Mouse (Mus musculus): Measurements from ENCODE around the gene Pm20d1. TPM values are rescaled to one million over a fixed set of nuclear protein-coding genes. Genes with fewer than 3 reads are reported as not detected.
A peak's percentile ranks its signal among the peaks of the same experiment; 100 is the strongest.

The Pm20d1 gene
- polyA plus RNA-seq, 1 experiment, result 1.3 TPM

DNA sequence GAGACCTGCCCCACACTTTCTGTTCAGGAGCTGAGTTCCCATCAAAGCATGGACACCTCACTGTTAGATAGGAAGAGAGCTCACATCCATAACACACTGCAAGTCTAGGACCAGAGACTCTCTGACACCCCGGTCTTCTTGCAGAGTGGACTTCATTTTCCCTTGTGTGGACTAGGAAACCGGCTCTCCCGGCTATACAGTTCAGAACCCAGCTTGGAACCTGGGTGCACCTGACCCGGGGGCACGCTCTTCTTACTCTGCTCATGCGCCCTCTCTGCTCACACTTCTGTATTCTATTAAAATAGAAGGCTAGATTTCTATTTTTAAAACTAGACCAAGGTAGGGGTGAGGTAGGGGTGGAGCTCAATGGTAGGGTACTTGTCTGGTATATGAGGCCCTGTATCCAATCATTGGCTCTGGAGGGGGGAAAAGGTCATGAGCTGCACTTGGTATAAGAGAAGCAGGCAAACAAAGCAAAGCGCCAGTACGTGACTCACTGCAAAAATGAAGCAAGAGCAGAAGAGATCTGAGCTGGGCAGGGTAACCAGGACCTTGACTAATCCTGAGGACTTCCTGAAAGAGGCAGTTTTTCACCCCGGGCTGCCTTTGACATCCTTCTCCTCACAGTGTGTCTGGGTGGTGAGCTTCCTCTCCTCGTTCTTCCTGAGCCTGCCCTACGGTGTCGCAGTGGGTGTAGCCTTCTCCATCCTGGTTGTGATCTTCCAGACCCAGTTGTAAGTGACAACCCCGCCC, 35.9 kb upstream of the Pm20d1 start:
- DNase-seq, result no peak
- Histone ChIP-seq H3K36me3 (ENCODE audit: control insufficient read depth, insufficient read depth, low read length) (no peaks in the 10 kb centered on the region), H3K27me3 (ENCODE audit: control insufficient read depth, insufficient read depth, low read length) (no peaks in the 10 kb centered on the region), H3K4me3 (ENCODE audit: control insufficient read depth, insufficient read depth, low read length) (no peak overlapping the region), H3K27ac (ENCODE audit: control insufficient read depth, insufficient read depth, low read length) (no peak overlapping the region), H3K4me1 (replicated peaks; ENCODE audit: control insufficient read depth, insufficient read depth, low read length) (no peaks in the 10 kb centered on the region)
- TF ChIP-seq POLR2A (IDR thresholded peaks at IDR 0.05; ENCODE audit: control insufficient read depth, extremely low read depth, insufficient read depth, low read length, poor library complexity) (no peak), CTCF (IDR thresholded peaks at IDR 0.05; ENCODE audit: borderline replicate concordance, control insufficient read depth, extremely low read depth, insufficient read depth, low read length, poor library complexity) (no peak)
- WGBS, result 69% methylated on average over 13 of the region's 13 CpGs

DNA sequence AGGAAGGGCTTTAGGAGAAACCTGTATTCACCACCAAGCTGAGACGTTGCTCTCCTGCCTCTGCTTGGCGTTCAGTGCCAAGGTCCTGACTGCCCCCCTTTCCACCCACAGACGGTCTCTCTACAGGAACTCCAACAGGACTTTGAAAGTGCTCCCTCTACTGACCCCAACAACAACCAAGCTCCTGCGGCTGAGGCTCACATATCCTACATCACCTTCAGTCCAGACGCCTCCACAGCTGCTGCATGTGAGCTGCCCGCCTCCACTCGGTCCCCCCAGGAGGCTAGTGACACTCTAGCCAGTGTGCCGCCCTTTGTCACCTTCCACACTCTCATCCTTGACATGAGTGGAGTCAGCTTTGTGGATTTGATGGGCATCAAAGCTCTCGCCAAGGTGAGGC, 33.5 kb upstream of the Pm20d1 start:
- no peak for DNase-seq
- Histone ChIP-seq H3K4me3 (ENCODE audit: control insufficient read depth, insufficient read depth, low read length) (no peak overlapping the region), H3K27ac (ENCODE audit: control insufficient read depth, insufficient read depth, low read length) (no peak overlapping the region), H3K36me3 (ENCODE audit: control insufficient read depth, insufficient read depth, low read length) (no peaks in the 10 kb centered on the region), H3K27me3 (ENCODE audit: control insufficient read depth, insufficient read depth, low read length) (no peaks in the 10 kb centered on the region), H3K4me1 (replicated peaks; ENCODE audit: control insufficient read depth, insufficient read depth, low read length) (no peaks in the 10 kb centered on the region)
- WGBS, result 55% methylated on average over 9 of the region's 9 CpGs
- no peak for TF ChIP-seq CTCF (IDR thresholded peaks at IDR 0.05; ENCODE audit: borderline replicate concordance, control insufficient read depth, extremely low read depth, insufficient read depth, low read length, poor library complexity)
- no peak for TF ChIP-seq POLR2A (IDR thresholded peaks at IDR 0.05; ENCODE audit: control insufficient read depth, extremely low read depth, insufficient read depth, low read length, poor library complexity)

DNA sequence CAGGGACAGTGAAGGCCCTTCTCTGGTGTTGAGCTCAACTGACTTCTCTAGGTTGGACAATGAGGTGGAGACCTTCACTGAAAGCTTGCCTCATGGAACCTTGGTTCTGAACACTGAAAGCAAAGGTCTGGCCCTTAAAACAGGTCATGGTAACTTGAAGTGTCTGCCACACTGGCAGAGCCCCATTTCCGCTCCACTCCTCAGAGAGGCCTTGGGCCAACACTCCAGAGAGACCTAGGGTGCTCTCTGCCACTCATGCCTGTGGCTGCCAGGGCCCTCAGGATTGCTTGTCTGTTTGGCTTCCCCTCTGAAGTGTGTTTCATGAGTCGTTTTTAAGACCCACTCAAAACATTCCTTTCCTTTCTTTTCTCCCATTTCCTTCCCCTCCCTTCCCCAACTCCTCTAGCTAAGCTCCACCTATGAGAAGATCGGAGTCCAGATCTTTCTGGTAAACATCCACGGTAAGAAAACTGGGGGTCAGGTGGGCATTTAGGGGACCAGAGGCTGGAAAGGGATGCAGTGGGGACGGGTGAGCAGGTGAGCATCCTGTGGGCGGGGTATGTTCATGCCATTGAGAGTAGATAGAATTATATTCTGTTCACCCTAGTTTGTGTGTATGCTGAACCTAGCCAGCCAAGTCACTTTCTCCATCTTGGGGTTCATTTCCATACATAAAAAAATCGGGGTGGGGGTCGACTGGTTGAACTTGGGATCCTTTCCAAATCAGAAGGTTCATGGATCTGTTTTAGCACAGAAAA, 32.4 kb upstream of the Pm20d1 start:
- Histone ChIP-seq H3K36me3 (ENCODE audit: control insufficient read depth, insufficient read depth, low read length) (no peaks in the 10 kb centered on the region), H3K27ac (ENCODE audit: control insufficient read depth, insufficient read depth, low read length) (no peak overlapping the region), H3K4me1 (replicated peaks; ENCODE audit: control insufficient read depth, insufficient read depth, low read length) (no peaks in the 10 kb centered on the region), H3K4me3 (ENCODE audit: control insufficient read depth, insufficient read depth, low read length) (no peak overlapping the region), H3K27me3 (ENCODE audit: control insufficient read depth, insufficient read depth, low read length) (no peaks in the 10 kb centered on the region)
- 64% methylated on average over 8 of the region's 8 CpGs for WGBS
- TF ChIP-seq POLR2A (IDR thresholded peaks at IDR 0.05; ENCODE audit: control insufficient read depth, extremely low read depth, insufficient read depth, low read length, poor library complexity), result no peak
- DNase-seq, result no peak

DNA sequence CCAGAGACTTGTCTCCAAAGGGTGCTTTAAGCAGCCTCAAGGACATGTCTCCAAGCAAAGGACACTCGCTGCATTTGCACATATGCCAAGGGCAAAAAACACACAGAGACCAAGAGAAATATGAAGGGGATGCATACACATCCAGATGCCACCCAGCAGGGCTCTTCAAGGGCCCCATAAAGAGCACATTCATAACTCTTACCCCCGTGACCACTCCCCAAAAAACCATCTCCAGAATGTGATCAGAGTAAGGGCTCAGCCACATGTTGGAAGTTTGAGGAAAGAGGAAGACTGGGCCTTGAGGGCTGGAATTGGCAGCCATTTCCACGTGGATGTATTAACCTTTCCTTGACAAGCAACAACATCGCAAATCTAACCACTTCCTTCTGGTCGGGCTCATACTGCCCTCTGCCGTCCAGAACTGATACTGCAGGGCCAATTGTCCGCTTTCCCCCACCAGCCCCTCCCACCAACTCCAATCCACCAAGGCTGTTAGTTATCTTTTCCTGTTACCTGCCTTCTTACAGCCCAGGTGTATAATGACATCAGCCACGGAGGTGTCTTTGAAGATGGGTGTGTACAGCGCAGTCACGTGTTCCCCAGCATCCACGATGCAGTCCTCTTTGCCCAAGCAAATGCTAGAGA, 31.7 kb upstream of the Pm20d1 start:
- Histone ChIP-seq H3K27me3 (ENCODE audit: control insufficient read depth, insufficient read depth, low read length) (no peaks in the 10 kb centered on the region), H3K27ac (ENCODE audit: control insufficient read depth, insufficient read depth, low read length) (no peak overlapping the region), H3K4me1 (replicated peaks; ENCODE audit: control insufficient read depth, insufficient read depth, low read length) (no peaks in the 10 kb centered on the region), H3K4me3 (ENCODE audit: control insufficient read depth, insufficient read depth, low read length) (no peak overlapping the region), H3K36me3 (ENCODE audit: control insufficient read depth, insufficient read depth, low read length) (no peaks in the 10 kb centered on the region)
- DNase-seq, result peak; percentile 81
- TF ChIP-seq CTCF (IDR thresholded peaks at IDR 0.05; ENCODE audit: borderline replicate concordance, control insufficient read depth, extremely low read depth, insufficient read depth, low read length, poor library complexity), result peak; percentile 82; the same call in 1 of the 2 replicates
- no peak for TF ChIP-seq POLR2A (IDR thresholded peaks at IDR 0.05; ENCODE audit: control insufficient read depth, extremely low read depth, insufficient read depth, low read length, poor library complexity)
- WGBS, result 20% methylated on average over 11 of the region's 11 CpGs

DNA sequence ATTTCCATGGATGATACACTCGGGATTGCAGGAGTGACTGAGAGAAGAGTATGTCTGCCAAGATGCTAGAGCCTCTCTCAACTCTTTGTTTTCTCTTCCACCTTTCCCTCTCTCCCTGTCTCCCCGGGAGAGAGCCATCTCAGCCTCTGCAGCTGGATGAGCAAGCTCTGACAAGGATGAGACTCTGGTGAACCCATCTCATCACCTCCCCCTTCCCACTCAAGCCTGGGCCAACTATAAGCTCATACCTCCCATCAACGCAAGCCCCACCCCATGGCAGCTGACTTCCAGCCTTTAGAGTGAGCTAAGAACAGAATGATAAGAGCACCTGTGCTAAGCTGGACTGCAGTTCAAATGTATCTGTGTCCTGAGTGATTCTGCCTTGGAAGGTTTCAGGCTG, 27.9 kb upstream of the Pm20d1 start:
- H3K27ac ChIP-seq (ENCODE audit: control insufficient read depth, insufficient read depth, low read length), result no peak overlapping the region
- H3K27me3 ChIP-seq (ENCODE audit: control insufficient read depth, insufficient read depth, low read length), result no peaks in the 10 kb centered on the region
- no peak overlapping the region for H3K4me3 ChIP-seq (ENCODE audit: control insufficient read depth, insufficient read depth, low read length)
- 84% methylated on average over 3 of the region's 3 CpGs for WGBS
- no peak for DNase-seq
- no peaks in the 10 kb centered on the region for H3K36me3 ChIP-seq (ENCODE audit: control insufficient read depth, insufficient read depth, low read length)
- TF ChIP-seq POLR2A (IDR thresholded peaks at IDR 0.05; ENCODE audit: control insufficient read depth, extremely low read depth, insufficient read depth, low read length, poor library complexity) (no peak), CTCF (IDR thresholded peaks at IDR 0.05; ENCODE audit: borderline replicate concordance, control insufficient read depth, extremely low read depth, insufficient read depth, low read length, poor library complexity) (no peak)
- no peaks in the 10 kb centered on the region for H3K4me1 ChIP-seq (replicated peaks; ENCODE audit: control insufficient read depth, insufficient read depth, low read length)

DNA sequence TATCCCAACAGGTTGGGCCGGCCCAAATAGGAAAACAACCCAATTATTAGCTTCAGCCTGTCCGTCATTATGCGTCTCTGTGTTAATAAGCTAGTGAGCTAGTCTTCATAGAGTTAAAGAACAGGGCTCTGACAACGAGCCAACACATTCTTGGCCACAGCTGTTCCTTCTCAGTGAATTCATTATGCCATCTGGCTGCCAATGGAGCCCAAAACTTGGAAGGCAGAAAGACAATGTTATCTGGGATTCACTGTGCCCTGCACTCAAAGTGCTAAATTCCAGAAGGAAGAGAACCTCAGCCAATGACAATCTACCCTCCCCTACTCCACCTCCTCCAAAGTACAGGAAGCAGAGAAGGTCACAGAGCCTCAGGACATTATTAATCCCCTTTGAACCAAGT, 26.5 kb upstream of the Pm20d1 start:
- Histone ChIP-seq H3K4me3 (ENCODE audit: control insufficient read depth, insufficient read depth, low read length) (no peak overlapping the region), H3K27ac (ENCODE audit: control insufficient read depth, insufficient read depth, low read length) (no peak overlapping the region), H3K36me3 (ENCODE audit: control insufficient read depth, insufficient read depth, low read length) (no peaks in the 10 kb centered on the region), H3K27me3 (ENCODE audit: control insufficient read depth, insufficient read depth, low read length) (no peaks in the 10 kb centered on the region), H3K4me1 (replicated peaks; ENCODE audit: control insufficient read depth, insufficient read depth, low read length) (no peaks in the 10 kb centered on the region)
- TF ChIP-seq POLR2A (IDR thresholded peaks at IDR 0.05; ENCODE audit: control insufficient read depth, extremely low read depth, insufficient read depth, low read length, poor library complexity), result no peak
- no peak for TF ChIP-seq CTCF (IDR thresholded peaks at IDR 0.05; ENCODE audit: borderline replicate concordance, control insufficient read depth, extremely low read depth, insufficient read depth, low read length, poor library complexity)
- WGBS, result 86% methylated on average over 4 of the region's 4 CpGs
- no peak for DNase-seq

Data from thymus, adult 2 months (tissue).